ENCODE assay signal across 7 mouse cellular contexts in the genomic region with DNA sequence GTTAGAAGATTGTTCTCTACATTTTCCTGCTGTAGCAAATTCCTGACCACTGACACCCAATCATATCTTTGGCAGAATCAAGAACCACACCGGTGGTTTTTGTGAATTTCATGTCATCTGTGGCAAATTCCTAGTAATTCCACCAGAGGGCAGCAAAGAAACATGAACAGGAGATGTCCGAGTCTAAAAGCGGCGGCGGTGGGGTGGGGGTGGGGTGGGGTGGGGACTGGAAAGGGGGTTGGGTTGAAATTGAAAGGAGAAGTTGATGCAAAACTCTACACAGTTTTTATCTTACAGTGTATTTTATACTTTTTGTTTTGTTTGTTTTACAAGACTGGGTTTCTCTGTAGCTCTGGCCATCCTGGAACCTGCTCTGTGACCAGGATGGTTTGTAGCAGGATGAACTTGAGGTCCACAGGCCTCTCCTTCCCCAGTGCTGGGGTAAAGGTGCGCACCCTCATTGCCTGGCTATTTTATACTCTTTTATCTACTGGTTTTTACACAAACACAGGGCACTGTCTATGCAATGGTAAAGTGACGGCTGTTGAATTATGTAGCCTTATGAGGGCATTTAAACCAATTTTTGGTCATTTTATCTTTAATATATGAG. TPM values are rescaled to one million over a fixed set of nuclear protein-coding genes. Genes with fewer than 3 reads are reported as not detected.
DNase-seq lines count a peak whose midpoint lies in the region; ATAC-seq and TF ChIP-seq lines count a peak whose summit lies in the region.

No protein-coding gene starts in this region.

- no peak overlapping the region for H3K9ac ChIP-seq in liver, adult 2 months (ENCODE audit: low read depth, low read length)
- H3K9ac ChIP-seq in liver, embryonic 11.5 days (ENCODE audit: low read depth, low read length), result no peak overlapping the region
- no peak overlapping the region for H3K9ac ChIP-seq in hindbrain, embryonic 11.5 days (ENCODE audit: low read depth, low read length)
- H3K9ac ChIP-seq in limb, embryonic 11.5 days (ENCODE audit: low read length), result no peak overlapping the region

- H3K27me3 ChIP-seq in liver, adult 2 months (ENCODE audit: control insufficient read depth, insufficient read depth, low read length), result no peaks in the 10 kb centered on the region
- H3K27me3 ChIP-seq in liver, embryonic 11.5 days (replicated peaks; ENCODE audit: control insufficient read depth, insufficient read depth, low read length), result no peaks in the 10 kb centered on the region
- H3K27me3 ChIP-seq in hindbrain, embryonic 11.5 days (ENCODE audit: control insufficient read depth, insufficient read depth, low read length), result no peaks in the 10 kb centered on the region
- no peaks in the 10 kb centered on the region for H3K27me3 ChIP-seq in limb, embryonic 11.5 days (ENCODE audit: control insufficient read depth, insufficient read depth, low read length)

- H3K79me2 ChIP-seq in liver, adult 2 months (ENCODE audit: control insufficient read depth, insufficient read depth, low read length), result no peaks in the 10 kb centered on the region

- no peak for ATAC-seq in liver, embryonic 11.5 days (replicated peaks; ENCODE audit: low FRiP score)
- ATAC-seq in hindbrain, embryonic 11.5 days (ENCODE audit: low FRiP score), result no peak
- ATAC-seq in limb, embryonic 11.5 days (ENCODE audit: insufficient number of reproducible peaks, low FRiP score, low TSS enrichment, low read depth), result no peak

- no peak overlapping the region for H3K27ac ChIP-seq in liver, adult 2 months (replicated peaks; ENCODE audit: insufficient read depth, low read depth, low read length)
- H3K27ac ChIP-seq in liver, embryonic 11.5 days (ENCODE audit: low read depth, low read length), result no peak overlapping the region
- H3K27ac ChIP-seq in hindbrain, embryonic 11.5 days (ENCODE audit: low read depth, low read length), result no peak overlapping the region
- H3K27ac ChIP-seq in limb, embryonic 11.5 days (replicated peaks; ENCODE audit: low read depth, low read length), result no peak overlapping the region

- no peaks in the 10 kb centered on the region for H3K9me3 ChIP-seq in liver, embryonic 11.5 days (ENCODE audit: control insufficient read depth, low read length)
- H3K9me3 ChIP-seq in hindbrain, embryonic 11.5 days (ENCODE audit: control insufficient read depth, low read length), result no peaks in the 10 kb centered on the region
- H3K9me3 ChIP-seq in limb, embryonic 11.5 days (ENCODE audit: control insufficient read depth, low read length), result no peaks in the 10 kb centered on the region

- WGBS in liver, adult 2 months, result 24% methylated on average over 7 of the region's 7 CpGs
- WGBS in liver, embryonic 11.5 days, result 28% methylated on average over 7 of the region's 7 CpGs
- 26% methylated on average over 7 of the region's 7 CpGs for WGBS in hindbrain, embryonic 11.5 days
- 28% methylated on average over 7 of the region's 7 CpGs for WGBS in limb, embryonic 11.5 days

- no peak for TF ChIP-seq POLR2A in liver, adult 2 months (IDR thresholded peaks at IDR 0.05; ENCODE audit: extremely low read depth, insufficient read depth, low read length)

- no peaks in the 10 kb centered on the region for H3K36me3 ChIP-seq in liver, adult 2 months (ENCODE audit: control insufficient read depth, insufficient read depth, low read length)
- no peaks in the 10 kb centered on the region for H3K36me3 ChIP-seq in liver, embryonic 11.5 days (ENCODE audit: control insufficient read depth, insufficient read depth, low read length)
- no peaks in the 10 kb centered on the region for H3K36me3 ChIP-seq in hindbrain, embryonic 11.5 days (ENCODE audit: control insufficient read depth, insufficient read depth, low read length)
- no peaks in the 10 kb centered on the region for H3K36me3 ChIP-seq in limb, embryonic 11.5 days (ENCODE audit: control insufficient read depth, insufficient read depth, low read length)

- peaks cover 2% of the 10 kb centered on the region; the same call in 1 of the 2 replicates for H3K4me1 ChIP-seq in liver, adult 2 months (ENCODE audit: control insufficient read depth, insufficient read depth, low read length)
- H3K4me1 ChIP-seq in liver, embryonic 11.5 days (replicated peaks; ENCODE audit: control insufficient read depth, insufficient read depth, low read length), result no peaks in the 10 kb centered on the region
- H3K4me1 ChIP-seq in hindbrain, embryonic 11.5 days (replicated peaks; ENCODE audit: control insufficient read depth, insufficient read depth, low read length), result no peaks in the 10 kb centered on the region
- H3K4me1 ChIP-seq in limb, embryonic 11.5 days (ENCODE audit: control insufficient read depth, insufficient read depth, low read length), result no peaks in the 10 kb centered on the region

- peak; percentile 39 for TF ChIP-seq CTCF in liver, adult 2 months (IDR thresholded peaks at IDR 0.05; ENCODE audit: low read depth, low read length)

- H3K4me3 ChIP-seq in liver, adult 2 months (ENCODE audit: insufficient read depth, low read depth, low read length), result no peak overlapping the region
- H3K4me3 ChIP-seq in liver, embryonic 11.5 days (ENCODE audit: low read depth, low read length), result no peak overlapping the region
- no peak overlapping the region for H3K4me3 ChIP-seq in hindbrain, embryonic 11.5 days (ENCODE audit: low read depth, low read length)
- H3K4me3 ChIP-seq in limb, embryonic 11.5 days (ENCODE audit: low read depth, low read length), result no peak overlapping the region

- DNase-seq in liver, adult 2 months (ENCODE audit: extremely low read depth, low read depth, low spot score), result peak; percentile 38
- DNase-seq in liver, embryonic 11.5 days (ENCODE audit: low spot score), result no peak
- peak; percentile 85 for DNase-seq in NIH3T3 (ENCODE audit: low read depth)
- DNase-seq in cerebellum, adult 9-11 months, result peak; percentile 40
- peak; percentile 75 for DNase-seq in hindbrain, embryonic 11.5 days (ENCODE audit: low spot score)
- DNase-seq in limb, embryonic 11.5 days (ENCODE audit: low spot score), result peak; percentile 65
- peak; percentile 82 for DNase-seq in retina, embryonic 14.5 days (ENCODE audit: low spot score)

- H3K4me2 ChIP-seq in liver, embryonic 11.5 days, result no peak overlapping the region
- H3K4me2 ChIP-seq in hindbrain, embryonic 11.5 days (replicated peaks; ENCODE audit: low read depth, low read length), result no peak overlapping the region
- H3K4me2 ChIP-seq in limb, embryonic 11.5 days (ENCODE audit: low read depth, severe bottlenecking), result no peak overlapping the region

RNA-seq across cellular contexts. Expression of gene Casp8, which starts 25.0 kb away (rescaled TPM):
- total RNA-seq in liver, adult 2 months (2014; rRNA removed), result 14.6 and 20.1 TPM in 2 replicates
- polyA plus RNA-seq in liver, adult 2 months (2012; rRNA removed), result 2.7 and 3.9 TPM in 2 replicates
- 28.8 and 30.3 TPM in 2 replicates for polyA plus RNA-seq in liver, embryonic 11.5 days (2014; fragmentation: Nextera tagmentation; extraction: Ambion mirVana)
- polyA plus RNA-seq in hindbrain, embryonic 11.5 days (2014; fragmentation: Nextera tagmentation; extraction: Ambion mirVana), result 12.3 and 16.8 TPM in 2 replicates
- 18.8 and 18.9 TPM in 2 replicates for polyA plus RNA-seq in limb, embryonic 11.5 days (2014; fragmentation: Nextera tagmentation; extraction: Ambion mirVana)

RNA-seq across cellular contexts. Expression of gene Cflar, which starts 58.9 kb away (rescaled TPM):
- total RNA-seq in liver, adult 2 months (2014; rRNA removed), result 95.0 and 98.7 TPM in 2 replicates
- polyA plus RNA-seq in liver, adult 2 months (2012; rRNA removed), result 43.5 and 45.7 TPM in 2 replicates
- 18.6 and 20.4 TPM in 2 replicates for polyA plus RNA-seq in liver, embryonic 11.5 days (2014; fragmentation: Nextera tagmentation; extraction: Ambion mirVana)
- 23.5 and 27.7 TPM in 2 replicates for polyA plus RNA-seq in hindbrain, embryonic 11.5 days (2014; fragmentation: Nextera tagmentation; extraction: Ambion mirVana)
- polyA plus RNA-seq in limb, embryonic 11.5 days (2014; fragmentation: Nextera tagmentation; extraction: Ambion mirVana), result 25.6 and 27.4 TPM in 2 replicates
